Mouse (Mus musculus) heart, adult 10 weeks (tissue): ENCODE data around the gene Ccnb1. TPM values are rescaled to one million over a fixed set of nuclear protein-coding genes. Genes with fewer than 3 reads are reported as not detected.

Source experiments
- polyA plus RNA-seq: library from polyadenylated mRNA; stranded (reverse); fragments of 350-450 nt; fragmentation: Illumina TruSeq; extraction: RNeasy Lipid Tissue Mini Kit (QIAGEN cat#74804); gene quantifications from one replicate; pipeline ENCODE4 v1.2.3, GENCODE M21; 2014; ENCODE audit warnings: low read depth, low replicate concordance

Gene Ccnb1
- polyA plus RNA-seq: not detected

GRCm38 (mm10) chr13:100786414-100786867 is at the start of gene Ccnb1:
Gene Ccnb1, minus strand, starts transcription at chr13:100786570.

GRCm38 (mm10) chr13:100832741-100833639 is 46.6 kb upstream of the Ccnb1 start, which contains the start of gene Slc30a5:
Gene Slc30a5, minus strand, starts transcription at chr13:100833427.

GRCm38 (mm10) chr13:100775252-100776055 is 10.9 kb downstream of the Ccnb1 start, which contains the start of gene Cenph:
Gene Cenph, minus strand, starts transcription at chr13:100775899.

GRCm38 (mm10) chr13:100744036-100744744 is 42.2 kb downstream of the Ccnb1 start, which contains the start of gene Mrps36:
Gene Mrps36, minus strand, starts transcription at chr13:100744659.

GRCm38 (mm10) chr13:100730861-100731176 is 55.6 kb downstream of the Ccnb1 start, which contains the start of gene Cdk7:
Gene Cdk7, minus strand, starts transcription at chr13:100730939.

Other genes with a start within 250 kb of the Ccnb1 start
- 0.68 TPM for gene Ocln, start 233.9 kb downstream of the Ccnb1 start, polyA plus RNA-seq
- gene Marveld2, start 169.6 kb downstream of the Ccnb1 start, polyA plus RNA-seq: 0.45 TPM
- 98.4 TPM for gene Ak6, start 135.6 kb downstream of the Ccnb1 start, polyA plus RNA-seq
- 20.0 TPM for gene Rad17, start 135.5 kb downstream of the Ccnb1 start, polyA plus RNA-seq
- 4.0 TPM for gene Taf9, start 135.0 kb downstream of the Ccnb1 start, polyA plus RNA-seq
- 0.79 TPM for gene Ccdc125, start 116.9 kb downstream of the Ccnb1 start, polyA plus RNA-seq
- gene Cdk7, start 55.6 kb downstream of the Ccnb1 start, polyA plus RNA-seq: 29.4 TPM
- gene Mrps36, start 41.9 kb downstream of the Ccnb1 start, polyA plus RNA-seq: 220 TPM
- not detected for gene Cenph, start 10.7 kb downstream of the Ccnb1 start, polyA plus RNA-seq
- 20.3 TPM for gene Slc30a5, start 46.9 kb upstream of the Ccnb1 start, polyA plus RNA-seq